ENCODE assay signal across 36 mouse cellular contexts in the genomic region with DNA sequence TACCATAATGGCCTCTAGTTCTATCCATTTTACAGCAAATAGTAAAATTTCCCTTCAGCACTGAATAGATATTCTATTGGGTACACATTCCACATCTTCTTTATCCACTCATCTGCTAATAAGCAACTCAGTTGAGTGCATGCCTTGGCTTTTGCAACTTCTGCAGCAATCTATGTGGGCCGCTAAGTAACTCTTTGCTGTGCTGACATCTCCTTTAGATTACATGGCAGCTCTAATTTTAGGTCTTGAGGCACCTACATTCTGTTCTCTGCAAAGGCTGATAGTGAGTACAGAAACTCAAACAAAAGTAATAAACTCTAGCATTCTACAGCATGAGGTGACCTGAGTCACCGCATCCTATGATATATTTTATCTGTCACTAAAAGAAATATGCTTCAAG. TPM values are rescaled to one million over a fixed set of nuclear protein-coding genes. Genes with fewer than 3 reads are reported as not detected.
"Had no signal": no experiment of that assay in that cellular context is flagged by ENCODE, and none has a peak within 500 bp of the region (broad histone marks: within the 10 kb centered on the region; RNA-seq: fewer than 3 reads in every experiment).

No protein-coding gene starts in this region.

- H3K27ac ChIP-seq: limb, embryonic 10.5 days; limb, embryonic 12.5 days; limb, embryonic 13.5 days; limb, embryonic 15.5 days; liver, embryonic 12.5 days; liver, embryonic 13.5 days; liver, embryonic 14.5 days; liver, embryonic 15.5 days; lung, embryonic 15.5 days; macrophage; midbrain, embryonic 10.5 days; midbrain, embryonic 12.5 days; midbrain, embryonic 13.5 days; midbrain, embryonic 15.5 days had no signal

- H3K9me3 ChIP-seq: limb, embryonic 10.5 days; limb, embryonic 12.5 days; limb, embryonic 13.5 days; limb, embryonic 15.5 days; liver, embryonic 12.5 days; liver, embryonic 13.5 days; liver, embryonic 15.5 days; lung, embryonic 15.5 days; megakaryocyte, embryonic 14.5 days; midbrain, embryonic 10.5 days; midbrain, embryonic 12.5 days; midbrain, embryonic 13.5 days; midbrain, embryonic 15.5 days had no signal

- H3K4me3 ChIP-seq: limb, embryonic 10.5 days; limb, embryonic 12.5 days; limb, embryonic 13.5 days; limb, embryonic 15.5 days; liver, embryonic 12.5 days; liver, embryonic 13.5 days; liver, embryonic 15.5 days; lung, embryonic 15.5 days; megakaryocyte, embryonic 14.5 days; midbrain, embryonic 10.5 days; midbrain, embryonic 12.5 days; midbrain, embryonic 13.5 days; midbrain, embryonic 15.5 days; myocyte had no signal

- H3K4me1 ChIP-seq: limb, embryonic 12.5 days; limb, embryonic 13.5 days; limb, embryonic 15.5 days; liver, embryonic 12.5 days; liver, embryonic 13.5 days; liver, embryonic 15.5 days; lung, embryonic 15.5 days; megakaryocyte, embryonic 14.5 days; midbrain, embryonic 10.5 days; midbrain, embryonic 12.5 days; midbrain, embryonic 13.5 days; midbrain, embryonic 15.5 days had no signal

- H3K9ac ChIP-seq: limb, embryonic 12.5 days; limb, embryonic 13.5 days; limb, embryonic 15.5 days; liver, embryonic 12.5 days; liver, embryonic 13.5 days; liver, embryonic 14.5 days; liver, embryonic 15.5 days; liver, postnatal 0 days; lung, embryonic 14.5 days; lung, embryonic 15.5 days; midbrain, embryonic 12.5 days; midbrain, embryonic 13.5 days; midbrain, embryonic 15.5 days had no signal

- ATAC-seq: liver, embryonic 12.5 days; liver, postnatal 0 days; lung, postnatal 0 days; midbrain, embryonic 13.5 days; midbrain, embryonic 15.5 days; midbrain, embryonic 16.5 days had no signal

- DNase-seq: left cerebral cortex, postnatal 4 days; liver; liver, embryonic 13.5 days; liver, postnatal 0 days; lung, adult 18-20 months; lung, adult 2 months; lung, embryonic 14.5 days; lung, postnatal 10 days; lung, postnatal 14 days; lung, postnatal 36 days; lung, postnatal 4 days; midbrain, embryonic 14.5 days had no signal

- H3K27me3 ChIP-seq: limb, embryonic 12.5 days; limb, embryonic 13.5 days; limb, embryonic 15.5 days; liver, embryonic 12.5 days; liver, embryonic 13.5 days; liver, embryonic 15.5 days; lung, embryonic 15.5 days; megakaryocyte, embryonic 14.5 days; midbrain, embryonic 12.5 days; midbrain, embryonic 13.5 days; midbrain, embryonic 15.5 days had no signal

- H3K36me3 ChIP-seq: limb, embryonic 10.5 days; limb, embryonic 12.5 days; limb, embryonic 13.5 days; limb, embryonic 15.5 days; liver, embryonic 12.5 days; liver, embryonic 13.5 days; liver, embryonic 15.5 days; lung, embryonic 15.5 days; midbrain, embryonic 10.5 days; midbrain, embryonic 12.5 days; midbrain, embryonic 13.5 days; midbrain, embryonic 15.5 days had no signal

- H3K4me2 ChIP-seq: limb, embryonic 12.5 days; limb, embryonic 13.5 days; limb, embryonic 15.5 days; liver, embryonic 11.5 days; liver, embryonic 12.5 days; liver, embryonic 13.5 days; liver, embryonic 15.5 days; lung, embryonic 14.5 days; lung, embryonic 15.5 days; midbrain, embryonic 11.5 days; midbrain, embryonic 12.5 days; midbrain, embryonic 13.5 days; midbrain, embryonic 15.5 days had no signal

RNA-seq across cellular contexts. Expression of a gene that starts 36.8 kb away (rescaled TPM):
- total RNA-seq: liver, adult 2 months; megakaryocyte progenitor cell, adult 5-6 weeks; megakaryocyte, adult 5-6 weeks; megakaryocyte-erythroid progenitor cell, adult 5-6 weeks; monocyte, adult 5-6 weeks had no signal
- polyA plus RNA-seq: liver, adult 2 months; macrophage had no signal
